Mouse (Mus musculus) cerebellum, adult 11 months (tissue): ENCODE measurements around the gene Dnah2.

Experiments
- DNase-seq: peaks from one replicate; pipeline ENCODE4 v3.0.0; 2022

Gene Dnah2

DNA sequence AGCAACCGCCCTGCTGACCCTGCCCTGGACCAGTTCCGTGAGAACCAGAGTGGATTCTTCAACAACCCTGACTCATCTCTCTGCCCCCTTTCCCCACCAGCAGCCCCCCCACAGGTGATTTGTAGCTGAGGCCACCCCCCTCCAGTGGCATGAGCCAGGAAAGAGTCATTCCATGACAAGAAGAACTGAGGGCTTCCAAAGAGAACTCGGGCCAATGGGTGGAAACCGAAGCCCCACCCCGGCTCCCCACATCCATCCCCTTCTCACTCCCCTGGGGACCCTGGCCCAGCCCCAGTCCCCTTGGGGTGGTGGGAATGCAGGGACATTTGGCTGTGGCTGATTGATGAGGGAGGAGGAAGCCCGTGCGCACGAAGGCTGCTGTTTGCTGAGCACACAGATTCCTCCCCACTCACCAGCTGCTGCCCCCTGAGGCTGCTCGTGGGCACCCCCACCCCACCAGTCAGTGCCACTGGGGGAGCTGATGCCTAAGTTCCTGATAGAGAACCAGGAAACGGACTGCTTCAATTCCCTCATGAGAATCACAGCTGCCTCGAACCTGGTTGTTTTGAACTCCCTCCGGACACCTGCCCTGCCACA, at the start of gene Dnah2:
TSS of gene Dnah2 (minus strand) at position 51 of the 597 bp plus-strand sequence.
- DNase-seq = no peak

DNA sequence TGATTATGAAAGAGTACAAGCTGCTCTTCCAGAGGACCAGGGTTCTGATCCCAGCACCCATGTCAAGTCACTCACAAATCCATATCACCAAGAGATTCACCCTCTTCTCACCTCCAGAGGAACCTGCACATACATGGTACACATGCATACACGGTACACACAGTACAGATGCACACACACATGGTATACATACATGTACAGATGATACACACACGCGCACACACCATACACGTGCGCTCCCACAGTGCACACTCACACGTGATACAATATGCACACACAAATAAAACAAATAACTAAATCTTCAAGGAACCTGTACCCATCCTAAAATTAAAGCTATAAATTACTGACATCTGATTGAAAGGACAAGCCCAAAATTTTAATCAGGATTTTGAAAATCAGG, 45.9 kb upstream of the Dnah2 start:
- no peak for DNase-seq

DNA sequence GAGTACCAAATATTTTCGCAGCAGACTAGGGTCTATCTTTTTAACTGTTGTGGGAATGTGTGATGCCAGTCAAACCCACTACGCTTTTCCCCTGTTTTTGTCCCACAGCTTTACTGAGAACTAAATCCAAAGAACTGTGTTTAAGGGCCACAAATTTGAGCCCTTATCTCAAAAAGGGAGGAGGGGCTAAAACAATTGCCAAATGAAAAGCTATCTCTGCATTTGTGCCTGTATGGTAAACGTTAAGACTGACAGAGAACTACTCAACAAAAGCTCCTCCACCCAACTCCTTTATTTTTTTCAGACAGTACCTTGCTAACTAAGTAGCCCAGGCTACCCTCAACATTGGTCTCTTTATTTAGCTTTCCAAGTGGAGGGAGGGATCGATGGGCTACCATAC, 43.9 kb upstream of the Dnah2 start:
- no peak for DNase-seq

GRCm38 (mm10) chr11:69591899-69592637, 43.2 kb upstream of the Dnah2 start:
- DNase-seq = peak; percentile 49

- DNase-seq = no peak
Measured at GRCm38 (mm10) chr11:69591424-69591823, 42.5 kb upstream of the Dnah2 start.

- no peak for DNase-seq
Measured at GRCm38 (mm10) chr11:69590622-69591021, 41.7 kb upstream of the Dnah2 start.

- no peak for DNase-seq
Measured at GRCm38 (mm10) chr11:69589207-69589834, 40.4 kb upstream of the Dnah2 start.

GRCm38 (mm10) chr11:69585718-69586325, 36.9 kb upstream of the Dnah2 start:
- no peak for DNase-seq

GRCm38 (mm10) chr11:69584937-69585336, 36.0 kb upstream of the Dnah2 start:
- no peak for DNase-seq

DNA sequence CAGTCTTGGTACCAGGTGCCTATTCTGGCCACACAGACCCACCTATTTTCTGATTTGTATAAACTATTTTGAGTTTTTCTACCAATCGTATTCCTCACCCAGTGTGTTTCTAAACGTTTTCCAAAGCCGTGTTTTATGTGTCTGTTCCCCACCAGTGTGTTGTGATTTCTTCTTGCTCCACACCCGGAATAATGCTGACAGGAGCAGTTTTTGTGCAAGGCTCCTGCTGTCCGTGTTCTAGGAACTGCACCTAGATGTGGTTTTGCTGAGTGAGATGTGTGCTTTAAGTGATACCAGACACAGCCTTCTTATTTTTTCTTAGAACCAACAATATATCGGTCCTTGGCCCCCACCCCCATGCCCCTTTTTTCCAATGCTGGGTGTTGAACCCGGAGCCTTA, 35.1 kb upstream of the Dnah2 start:
- DNase-seq = no peak

DNA sequence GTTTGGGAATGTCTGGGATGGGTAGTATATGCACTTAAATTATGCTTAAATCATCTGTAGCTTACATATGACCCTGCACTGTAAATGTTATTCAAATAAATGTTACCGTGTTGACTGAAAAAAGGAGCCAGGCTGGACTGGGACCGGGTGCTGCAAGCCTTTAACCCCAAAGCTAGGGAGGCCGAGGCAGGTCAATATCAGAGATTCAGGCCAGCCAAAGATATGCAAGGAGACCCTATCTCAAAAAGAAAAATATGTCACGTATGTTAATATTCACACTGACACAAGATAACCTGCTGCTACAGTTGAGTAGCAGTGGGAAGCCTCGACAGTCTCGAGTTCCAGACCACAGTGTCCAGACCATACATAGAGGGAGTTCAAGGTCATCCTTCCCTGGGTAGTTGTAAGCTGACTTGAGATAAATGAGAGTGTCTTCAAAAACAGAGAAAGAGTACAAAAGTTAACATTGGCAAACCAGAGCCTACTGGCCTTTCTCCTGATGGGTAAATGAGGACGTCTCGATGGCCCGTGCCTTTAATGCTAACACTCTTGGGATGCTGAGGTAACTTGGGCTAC, 33.4 kb upstream of the Dnah2 start:
- DNase-seq = no peak

- DNase-seq = no peak
Measured at GRCm38 (mm10) chr11:69581814-69582213, 32.9 kb upstream of the Dnah2 start.

GRCm38 (mm10) chr11:69581147-69581688, 32.3 kb upstream of the Dnah2 start:
- peak; percentile 90 for DNase-seq

DNA sequence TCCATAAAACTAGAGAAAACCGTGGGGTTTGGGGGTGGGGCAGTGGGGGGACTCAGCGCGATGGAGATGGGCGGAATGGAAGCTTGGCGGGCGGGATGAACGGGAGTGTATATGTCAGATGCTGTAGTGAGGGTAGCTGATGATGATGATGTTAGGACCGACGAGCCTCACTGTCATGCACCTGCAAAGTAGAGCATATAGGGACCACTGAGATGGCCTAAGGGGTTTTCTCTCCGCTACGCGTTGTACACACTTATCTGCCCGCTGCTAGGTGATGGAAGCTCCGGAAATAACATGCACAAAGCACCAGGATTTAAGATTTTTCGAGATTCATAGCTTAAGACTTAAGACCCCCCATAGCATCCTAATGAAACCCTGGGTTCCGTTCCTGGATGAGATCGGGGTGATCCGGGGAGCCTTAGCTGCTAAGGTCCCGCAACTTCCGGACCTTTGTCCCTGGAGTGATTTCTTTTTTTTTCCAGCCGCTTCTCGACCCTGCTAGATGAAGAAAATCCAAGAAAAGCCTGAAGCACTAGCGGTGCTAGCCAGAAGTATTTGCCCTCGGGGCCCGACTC, 31.7 kb upstream of the Dnah2 start:
- no peak for DNase-seq

DNA sequence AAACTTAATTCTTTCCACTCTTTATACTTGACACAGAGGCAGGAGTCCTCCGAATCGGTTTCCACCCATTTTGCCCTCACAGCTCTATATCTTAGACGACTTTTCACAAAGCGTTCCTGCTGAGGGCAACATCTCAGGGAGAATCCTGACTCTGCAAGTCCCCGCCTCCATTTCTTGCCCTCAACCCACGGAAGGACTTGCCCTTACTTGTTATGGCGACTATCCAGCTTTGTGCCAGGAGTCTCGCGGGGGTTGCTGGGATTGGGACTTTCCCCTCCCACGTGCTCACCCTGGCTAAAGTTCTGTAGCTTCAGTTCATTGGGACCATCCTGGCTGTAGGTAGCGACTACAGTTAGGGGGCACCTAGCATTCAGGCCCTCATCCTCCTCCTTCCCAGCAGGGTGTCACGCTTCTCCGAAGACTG, 31.2 kb upstream of the Dnah2 start, which contains the start of the genes Wrap53 and Trp53:
TSS of gene Wrap53 (minus strand) at position 165 of the 424 bp plus-strand sequence.
TSS of gene Trp53 (plus strand) at position 269 of the 424 bp plus-strand sequence.
- peak; percentile 83 for DNase-seq

GRCm38 (mm10) chr11:69579128-69580017, 30.5 kb upstream of the Dnah2 start:
- peak; percentile 97 for DNase-seq

DNA sequence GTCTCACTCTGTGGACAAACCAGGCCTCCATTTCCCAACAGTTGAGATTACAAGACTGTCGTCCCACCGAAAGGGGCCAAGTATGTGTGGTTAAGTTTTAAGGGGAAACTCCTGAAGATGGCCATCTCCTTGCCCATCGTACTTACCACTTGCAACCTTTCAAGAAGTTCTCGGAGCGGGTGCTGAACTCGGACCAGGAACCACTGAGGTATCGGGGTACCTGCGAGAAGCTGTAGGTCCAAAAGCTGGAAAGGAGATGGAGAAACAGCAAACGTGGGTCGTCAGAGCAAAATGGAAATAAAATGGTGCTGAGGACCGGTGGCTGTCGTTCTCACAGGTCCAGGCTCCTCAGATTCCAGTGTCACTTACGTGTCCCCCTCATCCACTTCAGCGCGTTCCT, 29.4 kb upstream of the Dnah2 start:
- no peak for DNase-seq

GRCm38 (mm10) chr11:69576307-69576706, 27.4 kb upstream of the Dnah2 start:
- DNase-seq = no peak

- DNase-seq = no peak
Measured at GRCm38 (mm10) chr11:69575220-69575619, 26.3 kb upstream of the Dnah2 start.

DNA sequence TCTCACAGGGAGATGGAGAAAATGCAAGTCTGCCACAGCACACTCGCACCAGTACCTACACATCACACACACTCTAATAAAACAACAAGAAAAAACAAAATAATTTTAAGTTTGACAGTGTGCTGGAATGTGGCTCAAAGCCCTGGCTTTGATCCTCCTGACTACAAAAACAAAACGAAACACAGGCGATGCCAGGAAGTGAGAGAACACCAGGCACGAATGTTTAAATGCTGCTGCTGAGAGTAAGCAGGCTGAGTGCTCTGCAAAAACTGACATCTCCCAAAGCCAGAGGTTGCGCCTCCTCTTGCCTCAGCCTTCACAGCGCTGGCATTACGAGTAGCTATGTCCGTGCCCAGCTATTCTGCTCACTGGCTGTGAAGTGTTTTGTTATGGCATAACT, 16.2 kb upstream of the Dnah2 start:
- DNase-seq = no peak

DNA sequence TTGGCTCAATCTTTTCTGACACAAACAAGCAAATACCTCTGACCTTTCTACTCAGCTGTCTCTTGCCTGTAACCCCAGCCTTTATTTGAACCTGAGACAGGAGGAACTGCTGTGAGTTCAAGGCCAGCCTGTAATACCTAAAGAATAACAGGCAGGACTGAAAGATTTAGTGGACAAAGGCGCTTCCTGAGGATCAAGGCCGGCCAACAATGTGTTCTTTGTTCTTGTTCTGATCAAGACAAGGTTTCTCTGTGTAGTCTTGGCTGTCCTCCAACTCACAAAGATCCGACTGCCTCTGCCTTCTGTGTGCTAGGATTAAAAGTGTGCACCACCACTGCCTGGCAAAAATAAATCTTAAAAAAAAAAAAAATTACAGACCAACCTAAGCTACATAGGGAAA, 15.5 kb upstream of the Dnah2 start:
- no peak for DNase-seq
